Mouse (Mus musculus) lung, adult 2 months (tissue): ENCODE results near the gene A930018P22Rik. TPM values are rescaled to one million over a fixed set of nuclear protein-coding genes. Genes with fewer than 3 reads are reported as not detected.

Experiments used
- DNase-seq: peaks from one replicate; pipeline ENCODE4 v3.0.0; 2022
- H3K4me1 ChIP-seq: fragments of 200-500 bp; 2 replicates; pipeline ENCODE4 v1.6.1; 2011; ENCODE audit warnings: low read length; ENCODE audit not compliant: control insufficient read depth, insufficient read depth
- H3K4me3 ChIP-seq: fragments of 200-500 bp; replicated peaks from 2 replicates; pipeline ENCODE3; 2011; ENCODE audit warnings: low read depth, mild to moderate bottlenecking, control low read depth, low read length; ENCODE audit errors: extremely low read depth
- CTCF ChIP-seq: fragments of 200-500 bp; IDR thresholded peaks from 2 replicates; pipeline ENCODE4 v1.5.1; 2011; ENCODE audit warnings: mild to moderate bottlenecking, low read length, control low read depth; ENCODE audit not compliant: insufficient read depth
- POLR2A ChIP-seq: fragments of 200-500 bp; IDR thresholded peaks from 2 replicates; pipeline ENCODE4 v1.6.1; 2011; ENCODE audit warnings: low read depth, mild to moderate bottlenecking, control low read depth, low read length, borderline replicate concordance; ENCODE audit errors: extremely low read depth
- WGBS: fragments of 180-500 bp; shearing (Covaris S2); methylation state at CpG from one replicate; pipeline ENCODE4 v1.1.7; 2018; 5-methylcytosine and 5-hydroxymethylcytosine counted together
- polyA plus RNA-seq: library from polyadenylated mRNA; depleted of rRNA; stranded (reverse); fragments of >200 nt; gene quantifications from 2 replicates; pipeline ENCODE4 v1.2.3, GENCODE M21; 2012

Gene A930018P22Rik
- polyA plus RNA-seq, 1 experiment: 0.26 TPM

DNA sequence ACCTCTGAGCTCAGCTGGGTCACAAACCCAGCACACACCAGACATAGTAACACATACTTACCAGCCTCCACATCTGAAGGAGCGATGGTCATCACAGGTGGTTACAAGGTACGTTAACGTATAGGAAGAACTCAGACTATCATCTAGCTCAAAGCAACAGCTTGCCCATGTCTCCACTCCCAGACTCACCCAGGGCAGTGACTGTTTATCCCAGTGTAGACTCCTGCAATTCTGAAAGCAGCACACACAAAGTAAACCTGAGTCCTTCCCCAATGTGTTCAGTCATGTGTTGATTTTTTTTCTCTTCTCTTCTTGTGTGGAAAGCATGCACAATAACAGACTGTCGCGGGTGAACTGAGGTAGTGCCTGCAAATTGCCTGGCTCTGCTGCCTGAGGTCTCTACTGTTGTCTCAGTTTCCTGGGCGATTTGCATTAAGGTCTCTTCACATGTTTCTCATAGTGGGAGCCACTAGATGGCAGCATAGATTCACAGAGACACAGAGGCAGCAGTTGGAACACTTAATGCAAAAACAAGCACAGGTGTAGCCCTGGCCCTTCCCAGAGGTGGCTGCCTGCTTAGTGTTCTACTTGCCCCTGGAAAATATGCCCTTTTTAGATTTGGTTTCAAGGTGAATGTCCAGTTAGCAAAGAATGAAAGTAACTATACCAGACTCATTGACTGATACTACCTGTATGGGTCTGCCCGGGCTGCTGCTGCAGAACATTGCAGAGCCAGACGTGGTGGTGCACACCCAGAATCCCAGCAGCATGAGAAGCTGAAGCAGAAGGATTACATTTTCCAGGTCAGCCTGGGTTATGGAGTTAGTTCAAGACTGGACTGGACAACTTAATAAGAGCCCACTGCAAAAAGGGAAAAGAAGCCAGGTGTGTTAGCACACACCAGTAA is 11.8 kb downstream of the A930018P22Rik start:
- Histone ChIP-seq H3K4me3 (no peak overlapping the region), H3K4me1 (no peaks in the 10 kb centered on the region)
- peak; percentile 42 for DNase-seq
- 37% methylated on average over 8 of the region's 8 CpGs for WGBS
- peak; percentile 58 for TF ChIP-seq CTCF
- TF ChIP-seq POLR2A: no peak

DNA sequence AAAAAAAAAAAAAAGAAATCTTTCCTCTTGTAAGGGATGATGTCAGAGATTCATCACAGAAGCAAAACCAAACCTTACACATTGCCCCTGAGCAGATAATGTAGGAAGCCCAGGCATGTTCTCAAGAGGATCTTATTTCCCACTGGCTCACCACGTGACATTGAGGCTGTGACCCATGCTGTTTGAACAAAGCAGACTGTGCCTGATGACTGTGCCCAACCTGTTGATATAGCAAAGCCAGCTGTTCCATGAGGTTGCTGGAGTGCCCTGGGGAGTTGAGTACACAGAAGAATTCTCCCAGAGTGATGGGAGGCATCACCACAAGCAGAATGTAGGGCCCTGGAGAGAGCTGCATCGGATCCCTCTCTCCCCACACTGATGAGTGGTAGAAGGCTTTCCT is 13.4 kb downstream of the A930018P22Rik start:
- TF ChIP-seq CTCF (no peak), POLR2A (no peak)
- Histone ChIP-seq H3K4me3 (no peak overlapping the region), H3K4me1 (no peaks in the 10 kb centered on the region)
- 48% methylated on average over 2 of the region's 2 CpGs for WGBS
- DNase-seq: no peak

DNA sequence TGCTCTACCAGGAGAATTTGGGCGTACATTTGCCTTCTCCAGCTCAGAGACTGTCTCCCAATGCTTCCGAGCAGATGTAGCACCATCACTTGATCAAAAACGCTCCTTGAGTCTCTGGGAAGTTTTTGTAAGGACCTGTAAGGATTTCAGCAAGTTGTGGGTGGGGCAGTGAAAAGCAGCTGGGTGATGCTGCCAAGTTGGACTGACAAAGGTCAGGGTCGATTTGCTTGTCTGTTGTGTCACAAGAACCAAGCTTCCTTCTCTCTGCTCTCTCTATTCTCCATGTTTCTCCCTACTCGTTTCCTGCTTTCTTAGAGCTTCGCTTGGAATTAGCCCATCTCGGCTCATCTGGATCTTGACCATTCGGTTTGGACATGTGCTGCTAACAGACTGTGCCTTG is 19.6 kb downstream of the A930018P22Rik start:
- TF ChIP-seq CTCF (no peak), POLR2A (no peak)
- Histone ChIP-seq H3K4me3 (no peak overlapping the region), H3K4me1 (no peaks in the 10 kb centered on the region)
- whole genome bisulfite sequencing: 84% methylated on average over 8 of the region's 8 CpGs
- DNase-seq: no peak

DNA sequence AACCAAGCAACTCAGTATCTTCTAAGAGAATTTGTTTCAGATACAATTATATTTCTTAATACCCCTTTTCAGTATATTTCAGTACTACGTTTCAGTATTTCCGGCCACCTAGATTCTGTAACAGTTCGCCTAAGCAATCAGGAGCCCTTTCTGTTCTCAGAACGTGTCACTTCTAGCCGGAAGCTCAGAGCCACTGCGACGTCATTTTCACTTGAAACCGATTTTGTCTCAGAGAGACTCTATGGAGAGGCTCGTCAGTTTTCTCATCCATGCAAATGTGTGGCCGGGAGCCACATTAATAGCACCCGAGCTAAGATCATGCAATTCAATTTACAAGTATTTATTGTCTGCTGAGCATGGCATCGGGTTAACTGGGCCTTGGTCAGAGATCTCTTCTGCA is 21.4 kb downstream of the A930018P22Rik start:
- no peak for DNase-seq
- Histone ChIP-seq H3K4me1 (no peaks in the 10 kb centered on the region), H3K4me3 (no peak overlapping the region)
- 86% methylated on average over 12 of the region's 12 CpGs for WGBS
- TF ChIP-seq POLR2A (no peak), CTCF (no peak)

DNA sequence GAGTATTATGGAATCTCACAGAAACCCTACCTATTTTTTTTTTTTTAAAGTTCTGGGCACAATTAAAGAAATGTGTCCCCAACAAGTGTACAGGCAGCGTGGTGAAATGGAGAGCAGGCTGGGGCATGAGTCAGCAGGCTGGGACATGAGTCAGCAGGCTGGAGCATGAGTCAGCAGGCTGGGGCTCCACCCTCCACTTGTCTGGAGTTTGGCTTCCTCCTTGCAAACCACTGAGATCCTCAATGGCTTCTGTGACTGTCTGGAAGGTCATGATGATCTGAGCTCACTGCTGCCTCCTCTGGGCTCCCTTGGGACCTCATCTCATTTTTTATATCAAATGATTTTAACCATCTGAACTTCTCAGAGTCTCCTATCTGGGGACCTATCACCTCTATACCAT is 23.4 kb downstream of the A930018P22Rik start:
- no peaks in the 10 kb centered on the region for H3K4me1 ChIP-seq
- 45% methylated on average over 1 of the region's 1 CpGs for WGBS
- TF ChIP-seq POLR2A: no peak
- no peak for TF ChIP-seq CTCF
- no peak for DNase-seq
- no peak overlapping the region for H3K4me3 ChIP-seq

DNA sequence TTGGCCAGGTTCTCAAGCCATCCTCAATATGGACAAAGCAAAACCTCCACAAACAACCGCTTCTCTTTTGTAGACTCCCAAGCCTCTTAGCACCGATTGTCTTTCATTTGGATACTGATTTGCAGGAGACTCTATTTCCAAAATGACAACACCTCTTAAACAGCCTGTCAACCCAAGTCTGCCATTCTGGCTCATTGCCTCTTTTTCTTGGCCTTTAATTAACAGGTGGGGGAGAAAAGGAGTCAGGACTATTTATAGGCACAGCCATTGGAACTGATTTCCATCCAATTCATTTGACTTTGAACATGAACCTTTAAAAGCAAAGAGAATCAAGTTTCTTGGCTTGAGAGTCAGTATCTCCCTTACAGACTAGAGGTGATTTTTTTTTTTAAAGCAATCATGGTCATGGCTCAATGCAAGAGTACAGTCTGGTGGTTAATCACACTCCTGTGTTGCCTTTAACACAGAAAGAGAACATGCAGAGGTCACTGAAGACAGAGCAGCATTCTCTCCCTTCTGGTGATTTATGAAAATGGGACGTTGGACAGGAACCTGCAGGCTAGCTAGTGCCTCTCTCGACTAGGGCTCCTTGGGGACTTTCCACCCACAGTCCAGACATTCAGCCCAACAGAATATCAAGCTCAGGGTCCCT is 25.5 kb downstream of the A930018P22Rik start:
- no peak for TF ChIP-seq POLR2A
- no peak for TF ChIP-seq CTCF
- WGBS: 61% methylated on average over 4 of the region's 4 CpGs
- no peak for DNase-seq

DNA sequence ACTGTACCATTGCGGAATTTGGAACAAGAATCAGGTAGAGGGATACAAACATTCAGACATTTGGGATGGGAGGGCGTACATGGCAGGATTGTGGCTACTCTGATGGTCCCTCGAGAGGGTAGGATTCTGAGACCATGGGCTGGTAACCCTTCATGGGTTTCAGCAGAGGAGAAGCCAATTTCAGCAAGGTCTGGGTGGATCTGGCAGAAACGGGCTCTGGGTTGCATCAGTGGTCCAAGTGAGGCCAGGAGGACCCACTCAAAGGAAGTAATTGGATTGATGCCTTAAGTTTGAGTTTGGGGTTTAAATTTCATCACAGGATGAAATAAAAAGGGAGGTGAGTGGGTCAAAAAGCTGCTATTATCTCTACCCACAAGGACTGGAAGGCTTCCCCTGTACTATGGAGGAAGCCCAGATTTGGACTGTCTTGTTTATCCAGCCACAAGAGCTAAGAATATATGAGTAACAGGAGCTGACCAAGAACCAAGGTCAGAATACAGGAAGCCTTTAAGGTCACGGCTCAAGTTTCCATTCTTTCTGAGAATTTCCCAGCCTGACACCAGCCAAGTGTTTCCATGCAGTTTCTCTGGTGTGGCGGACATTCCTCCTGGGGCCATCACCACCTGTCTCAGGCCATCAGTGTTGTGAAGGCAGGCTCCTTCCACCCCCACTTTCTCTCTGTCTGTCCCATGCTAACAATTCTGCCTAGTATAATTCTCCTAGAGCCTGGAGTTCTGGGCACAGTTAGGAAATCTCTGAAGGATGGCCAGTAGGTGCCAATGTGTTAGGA is 28.2 kb downstream of the A930018P22Rik start:
- Histone ChIP-seq H3K4me1 (no peaks in the 10 kb centered on the region), H3K4me3 (no peak overlapping the region)
- 74% methylated on average over 6 of the region's 6 CpGs for WGBS
- no peak for DNase-seq
- TF ChIP-seq POLR2A (no peak), CTCF (no peak)

More for the DNA sequence above, 25.5 kb downstream of the A930018P22Rik start:
- Histone ChIP-seq H3K4me1 (no peaks in the 10 kb centered on the region), H3K4me3 (no peak overlapping the region)

DNA sequence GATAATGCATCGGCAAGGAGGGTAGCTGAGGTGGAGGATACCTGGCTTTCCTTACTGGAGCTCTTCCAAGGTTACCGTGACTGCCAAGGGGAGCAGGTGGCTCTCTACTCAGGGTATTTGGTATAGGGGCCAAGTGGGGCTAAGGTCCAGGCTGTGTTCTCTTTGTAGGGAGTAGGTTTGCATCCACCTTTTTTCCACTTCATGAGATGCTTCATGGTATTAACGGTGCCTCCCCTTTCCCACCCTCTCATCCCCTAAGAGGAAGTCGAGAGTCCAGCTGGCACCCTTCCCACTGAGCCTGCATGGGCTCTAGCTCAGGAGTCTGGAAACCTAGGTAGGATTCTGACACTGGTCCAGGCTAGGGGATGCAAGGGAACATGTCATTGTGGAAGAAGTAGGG is 30.8 kb downstream of the A930018P22Rik start:
- TF ChIP-seq POLR2A: no peak
- TF ChIP-seq CTCF: no peak
- WGBS: 64% methylated on average over 4 of the region's 4 CpGs
- no peak for DNase-seq
- no peaks in the 10 kb centered on the region for H3K4me1 ChIP-seq
- H3K4me3 ChIP-seq: no peak overlapping the region

DNA sequence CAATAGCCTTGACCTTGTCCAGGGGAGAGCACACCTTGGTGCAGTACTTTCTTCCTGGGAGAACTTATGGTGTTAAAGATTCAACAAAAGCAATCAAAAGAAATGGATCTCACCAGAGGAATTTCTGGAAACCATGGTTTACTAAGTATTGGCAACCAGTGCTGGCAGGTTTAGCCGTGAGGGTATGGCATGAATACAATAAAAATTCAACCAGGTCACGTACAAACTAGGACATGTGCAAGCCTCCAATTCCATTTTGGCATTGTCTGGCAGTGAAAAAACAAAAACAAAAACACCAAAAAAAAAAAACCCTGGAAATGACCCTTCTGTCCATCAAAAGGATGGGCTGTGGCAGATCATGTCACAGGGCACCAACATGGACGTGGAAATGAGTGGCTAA is 31.3 kb downstream of the A930018P22Rik start:
- H3K4me1 ChIP-seq: no peaks in the 10 kb centered on the region
- WGBS: 77% methylated on average over 3 of the region's 3 CpGs
- DNase-seq: no peak
- TF ChIP-seq CTCF: no peak
- TF ChIP-seq POLR2A: no peak
- H3K4me3 ChIP-seq: no peak overlapping the region

DNA sequence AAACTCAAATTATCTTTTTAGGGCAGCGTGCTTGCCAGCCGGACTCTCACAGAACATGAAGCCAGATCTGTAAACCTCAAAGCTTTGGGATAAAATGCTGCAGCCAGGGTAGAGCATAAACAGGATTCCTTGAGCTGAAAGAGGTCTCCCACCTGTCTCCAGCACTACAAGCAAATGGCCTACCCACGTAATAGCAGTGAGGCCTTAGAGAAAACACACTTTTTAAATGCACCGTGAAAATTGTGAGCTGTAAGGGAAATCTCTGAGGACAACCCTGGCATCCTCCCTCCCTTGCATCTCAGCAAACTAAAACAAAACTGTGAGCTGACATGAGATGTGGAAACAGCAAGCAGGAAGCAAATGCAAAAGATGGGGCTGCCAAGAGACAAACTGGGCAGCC is 35.3 kb downstream of the A930018P22Rik start:
- TF ChIP-seq POLR2A: no peak
- no peak for TF ChIP-seq CTCF
- WGBS: 78% methylated on average over 4 of the region's 4 CpGs
- Histone ChIP-seq H3K4me1 (no peaks in the 10 kb centered on the region), H3K4me3 (no peak overlapping the region)
- no peak for DNase-seq
